Mouse (Mus musculus) heart, adult 2 months (tissue): ENCODE measurements at regions not wholly inside any gene's neighbourhood (a gene's known extent, or its start where the extent isn't known, plus 50 kb on each side); places are given as distances from the start of the nearest gene placed in this dataset.

Experiments used
- CTCF ChIP-seq: fragments of 200-600 bp; IDR thresholded peaks from 2 replicates; pipeline ENCODE4 v1.8.1; 2022; ENCODE audit warnings: antibody characterized with exemption, mild to moderate bottlenecking, moderate library complexity
- EP300 ChIP-seq: fragments of 200-500 bp; IDR thresholded peaks from 2 replicates; pipeline ENCODE4 v1.6.1; 2011; ENCODE audit warnings: low read depth, low read length, control low read depth; ENCODE audit not compliant: insufficient read depth
- POLR2A ChIP-seq: fragments of 200-500 bp; IDR thresholded peaks from 2 replicates; pipeline ENCODE4 v1.6.1; 2011; ENCODE audit warnings: mild to moderate bottlenecking, low read depth, low read length, control low read depth; ENCODE audit not compliant: insufficient read depth

GRCm38 (mm10) chr11:90126289-90126688, 61.2 kb upstream of the Gm45716 start:
- TF ChIP-seq POLR2A, result no peak
- TF ChIP-seq CTCF, result no peak
- TF ChIP-seq EP300, result no peak
